Mouse (Mus musculus) ES-Bruce4 (cell line): ENCODE results near the gene Gm2004. TPM values are rescaled to one million over a fixed set of nuclear protein-coding genes. Genes with fewer than 3 reads are reported as not detected.
"Not testable (repeated sequence)": the region's sequence is repeated elsewhere in the genome, so short reads cannot be mapped to it uniquely, and the experiment has no call there.

ENCODE experiments used
- H3K27ac ChIP-seq: 2 replicates; pipeline ENCODE4 v1.5.1; 2012; ENCODE audit warnings: low read length, inconsistent platforms; ENCODE audit not compliant: insufficient read depth
- H3K27me3 ChIP-seq: 2 replicates; pipeline ENCODE4 v1.6.1; 2012; ENCODE audit warnings: mild to moderate bottlenecking, low read length, inconsistent platforms; ENCODE audit not compliant: control insufficient read depth, poor library complexity, insufficient read depth, severe bottlenecking
- H3K36me3 ChIP-seq: 2 replicates; pipeline ENCODE4 v1.6.1; 2012; ENCODE audit warnings: inconsistent platforms, mild to moderate bottlenecking, low read length, moderate library complexity; ENCODE audit not compliant: control insufficient read depth, poor library complexity, insufficient read depth, severe bottlenecking
- H3K4me1 ChIP-seq: one replicate; pipeline ENCODE4 v1.8.1; 2011; ENCODE audit warnings: low read length; ENCODE audit not compliant: control insufficient read depth, insufficient read depth
- H3K4me3 ChIP-seq: 2 replicates; pipeline ENCODE4 v1.5.1; 2011; ENCODE audit warnings: low read depth, mild to moderate bottlenecking, low read length
- H3K9ac ChIP-seq: 2 replicates; pipeline ENCODE4 v1.6.1; 2012; ENCODE audit warnings: low read depth, mild to moderate bottlenecking, inconsistent platforms; ENCODE audit not compliant: poor library complexity, severe bottlenecking
- H3K9me3 ChIP-seq: replicated peaks from 2 replicates; pipeline ENCODE4 v1.6.1; 2012; ENCODE audit warnings: mild to moderate bottlenecking, low read length, inconsistent platforms; ENCODE audit not compliant: control insufficient read depth, poor library complexity, insufficient read depth, severe bottlenecking
- polyA plus RNA-seq: library from polyadenylated mRNA; stranded (reverse); fragments of >200 nt; gene quantifications from 2 replicates; pipeline ENCODE4 v1.2.4, GENCODE M21; 2011; ENCODE audit warnings: low read depth; ENCODE audit not compliant: missing spikeins, insufficient read depth, insufficient read length

The Gm2004 gene
- polyA plus RNA-seq = 4.2 TPM in 1 of 2 replicates, not detected in the other

GRCm38 (mm10) chr2:176149725-176150124, at the start of gene Gm2004:
Gene Gm2004, minus strand, starts transcription at chr2:176149825.
- not testable (repeated sequence) for H3K4me1 ChIP-seq, H3K36me3 ChIP-seq, H3K9me3 ChIP-seq, H3K27me3 ChIP-seq, H3K4me3 ChIP-seq, H3K9ac ChIP-seq, H3K27ac ChIP-seq

Other genes with a start within 250 kb of the Gm2004 start
- gene Zfp966, start 218.7 kb downstream of the Gm2004 start, polyA plus RNA-seq = 21.3 and 23.8 TPM in 2 replicates
- 1.8 and 6.6 TPM in 2 replicates for gene Gm2026, start 184.5 kb downstream of the Gm2004 start, polyA plus RNA-seq
- 10.6 TPM in 1 of 2 replicates, not detected in the other for gene 2210418O10Rik, start 76.7 kb upstream of the Gm2004 start, polyA plus RNA-seq
- gene Gm11009, start 169.7 kb upstream of the Gm2004 start, polyA plus RNA-seq = not detected in 2 replicates